Mouse (Mus musculus): ENCODE measurements at regions not wholly inside any gene's neighbourhood (a gene's known extent, or its start where the extent isn't known, plus 50 kb on each side); places are given as distances from the start of the nearest gene placed in this dataset.

DNA sequence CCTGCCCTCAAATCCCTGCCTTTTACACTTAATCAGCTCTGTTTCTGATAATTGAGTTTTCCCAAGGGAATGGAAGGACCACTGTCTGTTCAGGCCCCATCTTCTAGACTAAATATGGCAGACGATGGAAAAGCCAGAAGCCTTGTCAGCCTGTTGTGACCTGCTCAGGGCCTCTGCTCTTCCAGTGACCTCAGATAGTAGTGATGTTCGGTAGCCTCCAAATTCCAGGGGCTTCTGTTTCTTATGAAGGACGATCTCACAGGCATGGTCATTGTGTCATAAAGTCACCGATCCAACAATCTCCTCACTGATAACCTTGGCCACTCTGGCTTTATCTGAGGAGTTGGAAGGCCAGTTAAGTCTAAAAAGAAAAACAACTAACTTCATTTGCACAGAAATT lies 330.5 kb downstream of the Inhba start:
- TF ChIP-seq CTCF (IDR thresholded peaks at IDR 0.05; ENCODE audit: control insufficient read depth, insufficient read depth, low read length) (no peak), POLR2A (IDR thresholded peaks at IDR 0.05; ENCODE audit: borderline replicate concordance, control insufficient read depth, low read depth, low read length) (no peak)

All from bone marrow, adult 2 months (tissue).